Mouse (Mus musculus) liver, embryonic 11.5 days (tissue): ENCODE measurements around the gene Wnt6. TPM values are rescaled to one million over a fixed set of nuclear protein-coding genes. Genes with fewer than 3 reads are reported as not detected.
A peak's percentile ranks its signal among the peaks of the same experiment; 100 is the strongest.

Experiments used
- ATAC-seq: fragments of 200-750 bp; cut with Nextera tagmentation; replicated peaks from 2 replicates; pipeline ENCODE4 v1.8.0; 2017; ENCODE audit warnings: moderate number of reproducible peaks, mild to moderate bottlenecking, moderate TSS enrichment, moderate library complexity; ENCODE audit not compliant: low FRiP score
- DNase-seq: peaks from one replicate; pipeline ENCODE4 v3.0.0-alpha.2; 2017; ENCODE audit warnings: low spot score
- H3K27ac ChIP-seq: fragments of 300-500 bp; sonication (generic); 2 replicates; pipeline ENCODE4 v1.5.1; 2014; ENCODE audit warnings: mild to moderate bottlenecking, low read depth, low read length, control low read depth
- H3K27me3 ChIP-seq: fragments of 300-500 bp; sonication (generic); replicated peaks from 2 replicates; pipeline ENCODE4 v1.6.1; 2014; ENCODE audit warnings: low read length, mixed read lengths; ENCODE audit not compliant: control insufficient read depth, insufficient read depth
- H3K36me3 ChIP-seq: fragments of 300-500 bp; sonication (generic); 2 replicates; pipeline ENCODE4 v1.6.1; 2014; ENCODE audit warnings: mild to moderate bottlenecking, low read length, moderate library complexity, mixed read lengths; ENCODE audit not compliant: control insufficient read depth, insufficient read depth
- H3K4me1 ChIP-seq: fragments of 300-500 bp; sonication (generic); replicated peaks from 2 replicates; pipeline ENCODE4 v1.6.1; 2014; ENCODE audit warnings: low read length, mixed read lengths; ENCODE audit not compliant: control insufficient read depth, insufficient read depth
- H3K4me2 ChIP-seq: fragments of 300-500 bp; sonication (generic); 2 replicates; pipeline ENCODE4 v1.6.1; 2014; ENCODE audit warnings: mild to moderate bottlenecking, control low read depth, moderate library complexity
- H3K4me3 ChIP-seq: fragments of 300-500 bp; sonication (generic); 2 replicates; pipeline ENCODE4 v1.5.1; 2014; ENCODE audit warnings: low read depth, low read length, control low read depth
- H3K9ac ChIP-seq: fragments of 300-500 bp; sonication (generic); 2 replicates; pipeline ENCODE4 v1.6.1; 2014; ENCODE audit warnings: low read depth, low read length, control low read depth
- H3K9me3 ChIP-seq: fragments of 300-500 bp; sonication (generic); 2 replicates; pipeline ENCODE4 v1.6.1; 2016; ENCODE audit warnings: low read length, inconsistent platforms, mixed read lengths; ENCODE audit not compliant: control insufficient read depth
- whole genome bisulfite sequencing: fragments of 180-500 bp; shearing (Covaris S2); extraction: QIAGEN DNeasy Blood & Tissue Kit; methylation state at CpG from one replicate; pipeline ENCODE4 v1.1.7; 2014; 5-methylcytosine and 5-hydroxymethylcytosine counted together
- polyA plus RNA-seq: library from polyadenylated mRNA; unstranded; fragments of >200 nt; fragmentation: Nextera tagmentation; extraction: Ambion mirVana; gene quantifications from 2 replicates; pipeline ENCODE4 v1.2.1, GENCODE M21; 2014

The Wnt6 gene
- polyA plus RNA-seq, 1 experiment from 2014 or later = 2.4 TPM

DNA sequence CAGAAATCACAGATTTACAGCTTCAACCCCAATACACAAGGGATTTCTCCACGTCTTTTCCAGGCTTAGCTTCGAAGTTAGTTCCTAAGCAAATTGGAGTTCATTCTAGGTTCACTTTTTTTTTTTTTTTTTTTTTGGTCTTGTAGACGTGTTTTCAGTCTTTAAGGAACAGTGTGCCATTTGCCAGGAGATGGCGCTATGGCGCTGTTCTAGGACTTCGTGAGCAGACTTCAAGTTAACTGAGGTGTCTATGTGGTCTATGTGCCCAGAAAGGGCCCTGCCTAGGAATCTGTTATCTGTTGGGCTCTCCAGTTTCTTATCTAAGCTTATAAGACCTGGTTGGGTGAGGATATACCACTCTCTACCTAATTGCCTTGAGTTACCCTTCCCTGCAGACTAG lies 8.6 kb upstream of the Wnt6 start:
- Histone ChIP-seq H3K27ac (no peak overlapping the region), H3K9me3 (no peaks in the 10 kb centered on the region), H3K36me3 (no peaks in the 10 kb centered on the region), H3K27me3 (peaks cover 35% of the 10 kb centered on the region), H3K4me3 (no peak overlapping the region), H3K9ac (no peak overlapping the region), H3K4me2 (no peak overlapping the region), H3K4me1 (no peaks in the 10 kb centered on the region)
- DNase-seq (no peak), ATAC-seq (no peak)
- 6% methylated on average over 6 of the region's 6 CpGs for WGBS

DNA sequence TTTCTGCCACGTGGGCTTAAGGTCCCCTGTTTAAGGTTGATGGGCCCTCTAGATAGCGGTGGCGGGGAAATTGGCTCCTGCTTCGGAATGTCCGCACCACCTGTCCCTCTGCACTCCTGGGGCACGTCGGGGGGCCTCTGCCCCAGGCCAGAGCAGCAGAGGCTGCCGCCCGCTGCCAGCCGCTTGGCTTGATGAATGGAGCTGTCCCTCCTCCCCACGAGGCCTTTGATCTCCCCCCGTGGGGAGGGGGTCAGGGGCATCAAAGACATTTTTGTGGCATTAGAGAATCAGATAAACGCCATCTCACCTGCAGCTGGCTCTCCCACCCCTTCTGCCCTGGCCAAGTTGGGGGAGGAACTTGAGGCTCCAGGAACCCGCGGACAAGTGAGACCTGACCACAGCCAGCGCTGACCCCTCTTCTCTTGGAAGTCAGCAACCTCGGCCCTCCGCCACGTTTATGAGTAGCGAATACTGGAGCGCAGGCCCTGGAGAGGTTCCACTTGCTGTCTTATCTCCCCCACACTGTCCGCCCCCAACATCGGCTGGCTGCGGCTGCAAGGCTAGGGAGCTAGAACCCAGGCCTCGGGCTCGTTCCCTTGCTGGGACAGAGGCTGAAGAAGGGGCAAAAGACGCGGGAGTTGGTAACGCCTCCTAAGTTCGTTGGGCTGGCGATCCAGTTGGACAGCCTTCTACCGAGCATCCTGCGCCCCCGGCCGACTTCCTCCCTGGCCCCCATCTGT lies 795 bp upstream of the Wnt6 start:
- peaks cover 11% of the 10 kb centered on the region for H3K4me1 ChIP-seq
- peak overlapping the region; percentile 43 for H3K4me3 ChIP-seq
- H3K9ac ChIP-seq = no peak overlapping the region

DNA sequence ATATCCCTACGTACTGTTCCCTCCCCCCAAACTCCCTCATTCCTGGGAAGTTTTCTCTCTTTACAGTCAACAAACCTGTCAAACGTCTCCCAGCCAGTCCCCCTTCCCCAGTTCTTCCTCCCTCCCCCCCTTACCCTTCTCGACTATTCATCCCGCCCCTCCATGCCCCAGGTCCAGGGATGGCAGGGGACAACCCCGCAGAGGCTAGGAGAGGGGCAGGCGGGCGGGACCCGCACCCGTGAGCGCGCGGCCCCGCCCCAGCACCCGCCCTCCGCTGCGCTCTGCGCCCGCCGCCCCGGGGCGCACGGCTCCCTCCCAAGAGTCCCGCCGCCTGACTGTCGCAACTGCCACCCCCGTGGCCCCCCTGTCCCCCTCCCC lies 236 bp upstream of the Wnt6 start:
- ATAC-seq (no peak), DNase-seq (no peak)
- Histone ChIP-seq H3K9me3 (no peaks in the 10 kb centered on the region), H3K4me1 (peaks cover 11% of the 10 kb centered on the region), H3K4me2 (peak overlapping the region; percentile 65), H3K36me3 (no peaks in the 10 kb centered on the region), H3K27me3 (peaks cover 91% of the 10 kb centered on the region), H3K27ac (no peak overlapping the region), H3K9ac (no peak overlapping the region), H3K4me3 (peak overlapping the region; percentile 43)
- 3% methylated on average over 16 of the region's 26 CpGs for WGBS

More for the DNA sequence above, 795 bp upstream of the Wnt6 start:
- peaks cover 86% of the 10 kb centered on the region for H3K27me3 ChIP-seq
- WGBS = 3% methylated on average over 35 of the region's 35 CpGs
- DNase-seq (no peak), ATAC-seq (no peak)
- H3K27ac ChIP-seq = no peak overlapping the region
- peak overlapping the region; percentile 65 for H3K4me2 ChIP-seq
- no peaks in the 10 kb centered on the region for H3K36me3 ChIP-seq
- H3K9me3 ChIP-seq = no peaks in the 10 kb centered on the region

DNA sequence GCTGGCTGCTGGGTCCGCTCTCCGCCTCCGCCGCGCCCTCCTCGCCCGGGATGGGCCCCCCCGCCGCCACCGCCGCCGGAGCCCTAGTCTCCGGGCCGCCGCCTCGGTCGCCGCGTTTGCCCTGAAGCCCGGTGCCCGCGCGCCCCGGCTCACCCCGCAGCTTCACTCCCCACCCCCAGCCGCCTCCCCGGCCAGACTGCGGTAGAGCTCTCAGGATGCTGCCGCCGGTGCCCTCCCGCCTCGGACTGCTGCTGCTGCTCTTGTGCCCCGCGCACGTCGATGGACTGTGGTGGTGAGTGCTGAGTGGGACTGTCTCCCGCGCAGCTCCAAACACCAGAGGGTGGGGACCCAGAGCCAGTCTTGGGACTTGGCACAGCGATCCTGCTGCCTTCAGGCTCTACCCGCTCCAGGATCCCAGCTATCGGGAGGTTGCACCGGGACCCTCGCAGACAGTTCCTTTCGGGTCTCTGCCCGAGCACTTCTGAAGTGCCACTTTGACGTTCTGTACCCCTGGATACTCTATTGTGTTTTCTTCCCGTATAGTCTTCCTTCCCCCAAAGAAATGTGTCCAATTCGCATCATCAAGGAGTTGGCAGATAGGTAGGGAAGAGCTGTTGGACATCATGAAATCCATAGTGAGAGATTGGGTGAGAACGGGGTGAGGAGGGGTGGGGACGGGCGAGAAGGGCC lies 384 bp downstream of the Wnt6 start:
- under 1% methylated on average over 45 of the region's 51 CpGs for WGBS
- peak overlapping the region; percentile 65 for H3K4me2 ChIP-seq
- no peaks in the 10 kb centered on the region for H3K9me3 ChIP-seq
- no peak overlapping the region for H3K9ac ChIP-seq
- no peak for DNase-seq
- ATAC-seq = no peak
- peaks cover 94% of the 10 kb centered on the region for H3K27me3 ChIP-seq
- H3K4me1 ChIP-seq = peaks cover 11% of the 10 kb centered on the region
- H3K36me3 ChIP-seq = no peaks in the 10 kb centered on the region
- H3K27ac ChIP-seq = no peak overlapping the region
- H3K4me3 ChIP-seq = peak overlapping the region; percentile 43

DNA sequence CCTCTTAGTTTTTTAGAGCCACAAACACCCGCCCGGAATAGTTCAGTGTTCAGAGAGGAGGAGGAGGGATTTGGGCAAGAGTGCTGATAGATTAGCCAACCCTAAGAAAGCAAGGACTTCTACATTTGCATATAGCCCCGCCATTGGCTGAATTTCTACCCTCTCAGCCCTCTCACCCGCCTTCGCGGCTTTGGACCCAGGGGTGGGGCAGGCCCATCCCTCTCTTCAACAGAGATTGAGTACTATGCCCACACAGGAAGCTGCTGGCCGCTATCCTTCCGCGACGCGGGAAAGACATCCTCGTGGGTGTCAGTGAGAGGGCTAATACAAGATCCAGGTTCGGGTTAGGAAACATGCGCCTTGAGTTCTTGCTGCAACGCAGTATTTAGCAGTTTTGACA lies 1.4 kb downstream of the Wnt6 start:
- H3K4me2 ChIP-seq = peak overlapping the region; percentile 65; the same call in 1 of the 2 replicates
- H3K4me1 ChIP-seq = peaks cover 11% of the 10 kb centered on the region
- WGBS = under 1% methylated on average over 15 of the region's 15 CpGs
- H3K9ac ChIP-seq = no peak overlapping the region
- ATAC-seq (peak; percentile 74), DNase-seq (peak; percentile 63)
- no peak overlapping the region for H3K4me3 ChIP-seq
- H3K9me3 ChIP-seq = no peaks in the 10 kb centered on the region
- peaks cover 96% of the 10 kb centered on the region for H3K27me3 ChIP-seq
- H3K36me3 ChIP-seq = no peaks in the 10 kb centered on the region
- no peak overlapping the region for H3K27ac ChIP-seq

DNA sequence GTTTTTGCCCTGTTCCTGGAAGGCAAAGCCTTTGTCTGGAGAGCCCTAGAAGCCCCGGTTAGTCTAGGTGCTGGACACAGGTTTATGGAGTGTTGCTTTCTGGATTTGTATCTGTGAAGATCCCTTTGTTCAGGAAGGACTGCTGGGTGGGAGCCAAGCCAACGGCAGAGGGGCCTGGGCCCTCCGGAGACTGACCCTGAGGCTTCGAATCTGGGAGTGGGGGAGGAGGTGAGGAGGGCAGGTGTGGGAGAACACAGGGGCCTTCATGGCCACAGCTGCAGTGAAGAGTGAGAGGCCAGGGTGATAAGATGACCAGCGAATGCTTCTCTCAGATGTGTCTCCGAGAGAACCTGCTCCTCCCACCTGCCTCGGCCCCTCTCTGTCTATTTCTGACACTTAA lies 2.4 kb downstream of the Wnt6 start:
- no peak overlapping the region for H3K4me2 ChIP-seq
- WGBS = 31% methylated on average over 7 of the region's 7 CpGs

DNA sequence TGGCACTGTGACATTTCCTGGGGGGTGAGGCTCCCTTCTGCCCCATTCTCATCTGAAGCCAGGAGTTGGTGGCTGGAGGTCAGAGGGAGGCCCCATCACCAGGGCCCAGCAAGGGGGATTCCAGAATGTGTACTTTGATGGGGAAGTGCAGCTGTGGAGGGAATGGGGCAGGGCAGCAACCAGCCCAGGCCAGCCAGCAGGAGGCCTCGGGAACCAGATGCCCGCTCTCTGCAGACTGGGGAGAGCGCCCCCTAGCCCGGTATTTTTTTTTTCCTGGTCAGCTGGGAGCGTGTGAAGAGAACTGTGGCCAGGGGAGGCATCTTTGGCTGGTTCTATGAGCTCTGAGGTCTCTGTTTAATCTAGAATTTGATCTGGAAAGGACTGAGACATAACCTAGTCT lies 4.1 kb downstream of the Wnt6 start:
- H3K9ac ChIP-seq = no peak overlapping the region
- WGBS = 10% methylated on average over 5 of the region's 5 CpGs
- no peaks in the 10 kb centered on the region for H3K36me3 ChIP-seq
- ATAC-seq (no peak), DNase-seq (no peak)
- H3K4me3 ChIP-seq = no peak overlapping the region
- H3K27me3 ChIP-seq = peaks cover 88% of the 10 kb centered on the region
- H3K4me2 ChIP-seq = no peak overlapping the region
- H3K9me3 ChIP-seq = no peaks in the 10 kb centered on the region
- H3K4me1 ChIP-seq = peaks cover 11% of the 10 kb centered on the region
- H3K27ac ChIP-seq = no peak overlapping the region

More for the DNA sequence above, 2.4 kb downstream of the Wnt6 start:
- ATAC-seq (no peak), DNase-seq (no peak)
- Histone ChIP-seq H3K4me3 (no peak overlapping the region), H3K9ac (no peak overlapping the region), H3K27me3 (peaks cover 94% of the 10 kb centered on the region), H3K9me3 (no peaks in the 10 kb centered on the region), H3K4me1 (peaks cover 11% of the 10 kb centered on the region), H3K27ac (no peak overlapping the region), H3K36me3 (no peaks in the 10 kb centered on the region)

DNA sequence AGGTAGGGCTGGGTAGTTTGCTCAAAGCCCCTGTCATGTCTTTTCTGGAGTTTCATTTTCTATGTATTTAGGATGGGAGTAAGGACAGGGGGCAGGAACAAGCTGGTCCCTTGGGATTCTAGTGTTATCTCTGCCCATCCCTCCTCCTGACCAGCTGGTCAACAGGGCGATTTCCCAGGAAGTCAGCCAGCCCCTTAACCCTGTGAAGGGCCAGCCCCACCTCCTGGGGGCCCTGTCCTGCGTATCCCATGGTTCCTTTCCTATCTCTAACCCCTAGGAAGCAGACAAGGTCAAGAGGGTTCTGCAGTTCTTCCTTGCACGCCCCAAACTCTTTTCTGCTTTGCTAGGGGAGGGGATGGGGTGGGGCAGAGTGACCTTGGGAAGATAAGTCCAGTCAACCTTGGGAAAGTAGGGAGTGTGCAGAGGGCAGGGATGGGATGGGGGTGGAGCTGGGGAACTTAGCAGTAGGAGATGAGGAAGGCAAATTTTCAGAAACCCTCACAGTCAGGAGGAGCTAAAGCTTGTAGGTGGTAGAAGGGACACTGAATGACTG lies 7.3 kb downstream of the Wnt6 start:
- no peak for ATAC-seq
- Histone ChIP-seq H3K27ac (no peak overlapping the region), H3K4me2 (no peak overlapping the region), H3K4me1 (0 out of 2 replicates have a peak, but pooled peaks cover under 1% of the 10 kb centered on the region), H3K27me3 (peaks cover 89% of the 10 kb centered on the region), H3K4me3 (no peak overlapping the region), H3K9me3 (no peaks in the 10 kb centered on the region), H3K36me3 (no peaks in the 10 kb centered on the region), H3K9ac (no peak overlapping the region)
- 13% methylated on average over 3 of the region's 3 CpGs for WGBS
- no peak for DNase-seq
